Mouse (Mus musculus) embryonic facial prominence, embryonic 13.5 days (tissue): Measurements from ENCODE around the gene Pax8. TPM values are rescaled to one million over a fixed set of nuclear protein-coding genes. Genes with fewer than 3 reads are reported as not detected.

ENCODE experiments used
- ATAC-seq: fragments of 200-750 bp; cut with Nextera tagmentation; 2 replicates; pipeline ENCODE4 v1.8.0; 2017; ENCODE audit warnings: low read depth; ENCODE audit not compliant: insufficient number of reproducible peaks, insufficient read depth, low FRiP score, low TSS enrichment
- H3K27ac ChIP-seq: fragments of 300-500 bp; sonication (generic); 2 replicates; pipeline ENCODE4 v1.5.1; 2015; ENCODE audit warnings: moderate library complexity, mild to moderate bottlenecking, inconsistent platforms
- H3K27me3 ChIP-seq: fragments of 300-500 bp; sonication (generic); 2 replicates; pipeline ENCODE4 v1.6.1; 2015; ENCODE audit warnings: mild to moderate bottlenecking, inconsistent platforms
- H3K36me3 ChIP-seq: fragments of 300-500 bp; sonication (generic); 2 replicates; pipeline ENCODE4 v1.6.1; 2015; ENCODE audit warnings: mild to moderate bottlenecking, inconsistent platforms
- H3K4me1 ChIP-seq: fragments of 300-500 bp; sonication (generic); 2 replicates; pipeline ENCODE4 v1.6.1; 2015; ENCODE audit warnings: inconsistent platforms
- H3K4me2 ChIP-seq: fragments of 300-500 bp; sonication (generic); 2 replicates; pipeline ENCODE4 v1.6.1; 2015; ENCODE audit warnings: moderate library complexity, mild to moderate bottlenecking, inconsistent platforms
- H3K4me3 ChIP-seq: fragments of 300-500 bp; sonication (generic); 2 replicates; pipeline ENCODE4 v1.5.1; 2015; ENCODE audit warnings: mild to moderate bottlenecking, inconsistent platforms
- H3K9ac ChIP-seq: fragments of 300-500 bp; sonication (generic); 2 replicates; pipeline ENCODE4 v1.6.1; 2015; ENCODE audit warnings: mild to moderate bottlenecking, inconsistent platforms
- H3K9me3 ChIP-seq: fragments of 300-500 bp; sonication (generic); 2 replicates; pipeline ENCODE4 v1.6.1; 2016; ENCODE audit warnings: inconsistent platforms
- WGBS: fragments of 180-500 bp; shearing (Covaris S2); methylation state at CpG from one replicate; pipeline ENCODE4 v1.1.7; 2015; ENCODE audit warnings: mixed read lengths; 5-methylcytosine and 5-hydroxymethylcytosine counted together
- polyA plus RNA-seq: library from polyadenylated mRNA; unstranded; fragments of >200 nt; fragmentation: Nextera tagmentation; extraction: Ambion mirVana; gene quantifications from 2 replicates; pipeline ENCODE4 v1.2.1, GENCODE M21; 2015

Gene Pax8
- polyA plus RNA-seq = 0.34 TPM in 1 of 2 replicates, not detected in the other

DNA sequence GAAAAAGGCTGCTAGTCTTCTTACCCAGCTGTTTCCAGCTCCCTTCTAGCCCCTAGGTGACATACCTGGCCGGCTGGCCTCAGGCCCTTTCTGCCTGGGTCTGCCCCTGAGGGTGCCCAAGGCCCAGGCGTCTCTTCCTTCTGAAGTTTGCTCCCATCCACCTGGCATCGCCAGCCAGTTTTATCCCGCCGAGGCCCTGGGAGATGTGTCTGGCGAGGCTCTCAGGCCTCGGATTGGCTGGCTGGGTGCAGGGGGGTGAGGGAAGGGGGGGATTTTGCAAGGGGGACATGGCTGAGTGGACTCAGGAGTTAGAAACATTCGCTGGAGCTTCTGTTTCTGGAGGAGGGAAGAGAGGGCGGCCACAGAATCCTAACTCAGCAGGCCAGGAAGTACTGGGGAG lies at the start of gene Pax8:
Pax8 (minus strand) TSS at position 180 of the 400 bp plus-strand sequence.
- Histone ChIP-seq H3K27ac (no peak within 1 kb of the TSS), H3K9ac (no peak within 1 kb of the TSS), H3K27me3 (peaks cover 88% of the 10 kb centered on the region), H3K9me3 (no peaks in the 10 kb centered on the region), H3K4me2 (peak within 1 kb of the TSS; percentile 49), H3K36me3 (no peaks in the 10 kb centered on the region), H3K4me1 (peaks cover 8% of the 10 kb centered on the region), H3K4me3 (no peak within 1 kb of the TSS)
- 12% methylated on average over 9 of the region's 9 CpGs for WGBS
- ATAC-seq = no peak

DNA sequence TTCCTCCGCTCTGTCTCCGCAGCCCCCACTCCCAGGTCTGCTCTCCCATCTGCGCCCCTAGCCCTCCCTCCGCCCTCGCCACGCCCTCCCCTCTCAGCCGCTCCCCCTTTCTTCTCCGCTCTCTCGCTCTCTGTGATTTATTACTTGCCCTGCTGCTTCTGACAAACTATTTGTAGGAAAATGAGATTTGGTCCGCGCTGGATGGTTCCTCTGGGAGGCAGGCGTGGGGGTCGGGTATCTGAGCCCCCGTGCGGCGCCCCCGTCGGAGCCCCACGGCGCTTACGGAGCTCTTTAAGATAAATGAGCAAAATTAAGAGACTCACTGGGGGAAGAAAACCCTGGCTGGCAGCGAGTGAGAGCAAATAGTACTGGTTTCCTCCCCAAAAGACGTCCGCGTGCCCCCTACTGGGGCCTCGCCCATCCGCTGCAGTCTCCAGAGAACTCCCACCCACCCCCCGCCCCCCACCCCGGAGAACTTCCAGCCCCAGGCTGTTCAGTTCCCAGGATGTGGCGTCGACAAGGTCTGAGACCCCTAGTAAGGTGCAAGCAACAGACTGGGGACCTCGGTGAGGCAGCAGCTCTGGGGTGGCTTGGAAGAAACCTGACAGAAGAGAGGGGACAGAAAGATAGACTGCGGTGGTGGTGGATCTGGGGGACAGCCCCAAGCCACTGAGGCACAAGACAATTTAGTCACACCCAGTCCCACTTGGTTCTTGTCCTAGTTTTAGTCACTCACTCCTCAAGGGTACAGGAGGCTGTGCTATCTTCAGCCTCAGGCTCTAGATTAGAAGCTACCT lies 46.2 kb upstream of the Pax8 start:
- Histone ChIP-seq H3K36me3 (no peaks in the 10 kb centered on the region), H3K27me3 (0 out of 2 replicates have a peak, but pooled peaks cover 9% of the 10 kb centered on the region), H3K9ac (peak overlapping the region; percentile 72), H3K9me3 (no peaks in the 10 kb centered on the region), H3K4me2 (peak overlapping the region; percentile 78), H3K27ac (peak overlapping the region; percentile 82), H3K4me3 (peak overlapping the region; percentile 49), H3K4me1 (peaks cover 6% of the 10 kb centered on the region; the same call in 1 of the 2 replicates)
- under 1% methylated on average over 33 of the region's 33 CpGs for WGBS
- peak; percentile 84 for ATAC-seq

DNA sequence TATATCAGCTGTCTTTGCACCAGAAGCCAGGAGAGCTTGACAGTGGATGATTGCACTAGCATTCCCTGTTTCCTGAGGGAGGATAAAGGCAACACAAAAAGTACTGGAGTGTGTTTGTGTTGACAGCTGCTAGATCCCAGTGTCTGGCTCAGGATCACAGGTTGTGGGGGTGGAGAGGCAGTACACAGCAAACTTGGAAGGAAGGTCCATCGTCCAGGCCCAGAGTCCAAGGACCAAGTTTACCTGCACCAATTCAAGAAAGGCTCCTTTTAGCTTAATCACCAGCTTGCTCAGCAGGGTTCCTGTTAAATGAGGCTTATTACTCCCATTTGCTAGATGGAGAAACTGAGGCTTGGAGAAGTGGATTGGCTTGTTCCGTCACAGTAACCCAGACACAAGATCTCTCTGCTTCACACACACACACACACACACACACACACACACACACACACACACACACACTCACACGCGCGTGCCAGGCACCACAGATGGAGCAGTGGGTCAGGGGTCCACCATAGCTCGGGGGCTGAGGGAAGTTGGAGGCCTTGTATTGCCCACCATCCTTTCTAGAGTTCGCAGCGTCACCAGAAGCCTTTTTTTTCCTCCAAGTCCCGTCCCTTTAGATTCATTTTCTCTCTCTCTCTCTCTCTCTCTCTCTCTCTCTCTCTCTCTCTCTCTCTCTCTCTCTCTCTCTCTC lies 45.3 kb upstream of the Pax8 start:
- Histone ChIP-seq H3K4me3 (peak overlapping the region; percentile 49), H3K4me1 (peaks cover 6% of the 10 kb centered on the region; the same call in 1 of the 2 replicates), H3K27ac (no peak overlapping the region; the same call in 1 of the 2 replicates), H3K9me3 (no peaks in the 10 kb centered on the region), H3K27me3 (0 out of 2 replicates have a peak, but pooled peaks cover 9% of the 10 kb centered on the region), H3K4me2 (peak overlapping the region; percentile 78), H3K36me3 (no peaks in the 10 kb centered on the region), H3K9ac (peak overlapping the region; percentile 72)
- ATAC-seq = no peak
- 23% methylated on average over 9 of the region's 9 CpGs for WGBS

DNA sequence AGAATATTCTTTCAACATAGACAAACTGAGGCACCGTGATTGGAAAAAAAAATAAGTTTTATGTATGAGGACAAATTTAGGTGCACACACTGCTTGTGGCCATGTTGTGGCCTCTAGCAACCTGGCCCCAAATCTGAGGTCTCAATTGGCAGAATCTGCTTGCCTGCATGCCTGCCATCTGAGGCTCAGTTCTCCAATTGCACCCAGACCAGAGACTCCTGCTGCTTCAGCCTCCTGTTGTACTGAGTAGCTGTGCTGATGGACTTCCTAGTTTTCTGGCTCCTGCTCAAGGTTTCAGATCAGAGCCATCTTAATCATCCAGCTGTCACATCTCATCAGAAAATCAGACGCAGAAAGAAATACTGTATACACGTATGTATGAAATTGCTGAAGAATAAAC lies 41.5 kb upstream of the Pax8 start:
- H3K4me2 ChIP-seq = no peak overlapping the region

DNA sequence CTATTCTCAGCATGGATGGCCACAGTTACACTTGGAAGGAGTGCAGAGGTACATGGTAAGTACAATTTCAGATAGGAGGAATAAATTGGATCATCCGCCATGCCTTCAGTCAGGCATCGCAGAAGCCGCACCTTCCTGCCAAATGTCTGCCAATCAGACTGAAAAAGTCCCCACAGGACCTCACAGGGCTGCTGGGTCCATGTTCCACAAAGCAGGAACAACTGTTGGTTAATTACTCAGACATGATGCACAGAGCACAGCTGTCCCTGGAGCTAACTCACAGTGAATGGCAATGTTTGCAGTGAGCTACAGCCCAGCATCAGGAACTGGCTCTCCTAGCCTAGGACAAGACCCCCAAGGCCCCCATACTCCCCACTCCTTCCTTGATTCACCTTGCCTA lies 32.0 kb upstream of the Pax8 start:
- H3K4me1 ChIP-seq = no peaks in the 10 kb centered on the region
- H3K4me2 ChIP-seq = no peak overlapping the region
- ATAC-seq = no peak
- no peaks in the 10 kb centered on the region for H3K27me3 ChIP-seq
- no peak overlapping the region for H3K4me3 ChIP-seq
- no peaks in the 10 kb centered on the region for H3K9me3 ChIP-seq
- 88% methylated on average over 3 of the region's 3 CpGs for WGBS
- no peaks in the 10 kb centered on the region for H3K36me3 ChIP-seq
- H3K9ac ChIP-seq = no peak overlapping the region
- H3K27ac ChIP-seq = no peak overlapping the region

More for the DNA sequence above, 41.5 kb upstream of the Pax8 start:
- no peak overlapping the region for H3K9ac ChIP-seq
- no peaks in the 10 kb centered on the region for H3K36me3 ChIP-seq
- WGBS = 72% methylated on average over 3 of the region's 3 CpGs
- no peak overlapping the region for H3K4me3 ChIP-seq
- ATAC-seq = no peak
- H3K9me3 ChIP-seq = no peaks in the 10 kb centered on the region
- H3K4me1 ChIP-seq = peaks cover 3% of the 10 kb centered on the region; the same call in 1 of the 2 replicates
- H3K27me3 ChIP-seq = 0 out of 2 replicates have a peak, but pooled peaks cover 9% of the 10 kb centered on the region
- H3K27ac ChIP-seq = no peak overlapping the region

DNA sequence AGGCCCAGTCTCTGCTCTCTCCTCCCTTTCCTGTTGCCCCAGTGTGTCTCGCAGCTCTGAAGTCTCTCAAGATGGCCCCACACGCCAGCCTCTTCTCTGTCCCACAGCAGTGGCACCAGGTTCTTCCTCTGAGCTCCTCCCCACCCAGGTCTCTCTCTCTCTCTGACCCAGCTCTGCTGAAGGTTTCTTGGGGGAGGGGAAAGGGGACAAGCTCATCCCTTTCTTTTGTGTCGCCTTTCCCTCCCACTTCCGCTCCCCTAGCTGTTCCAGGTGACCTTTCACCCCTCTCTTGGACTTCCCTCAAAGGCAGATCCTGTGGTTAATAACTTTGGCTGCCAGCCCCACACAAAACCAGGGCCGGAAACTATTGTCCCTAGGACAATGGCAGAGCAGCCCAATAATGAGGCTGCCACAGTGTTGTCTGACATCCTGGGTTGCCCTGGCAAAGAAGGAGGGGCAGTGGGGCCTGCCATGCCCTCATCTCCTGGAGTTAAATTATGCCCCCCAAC lies 27.6 kb upstream of the Pax8 start:
- Histone ChIP-seq H3K9ac (no peak overlapping the region), H3K36me3 (no peaks in the 10 kb centered on the region), H3K4me3 (no peak overlapping the region), H3K9me3 (no peaks in the 10 kb centered on the region), H3K4me2 (no peak overlapping the region), H3K4me1 (no peaks in the 10 kb centered on the region), H3K27ac (no peak overlapping the region), H3K27me3 (no peaks in the 10 kb centered on the region)
- no peak for ATAC-seq
- 39% methylated on average over 5 of the region's 5 CpGs for WGBS

DNA sequence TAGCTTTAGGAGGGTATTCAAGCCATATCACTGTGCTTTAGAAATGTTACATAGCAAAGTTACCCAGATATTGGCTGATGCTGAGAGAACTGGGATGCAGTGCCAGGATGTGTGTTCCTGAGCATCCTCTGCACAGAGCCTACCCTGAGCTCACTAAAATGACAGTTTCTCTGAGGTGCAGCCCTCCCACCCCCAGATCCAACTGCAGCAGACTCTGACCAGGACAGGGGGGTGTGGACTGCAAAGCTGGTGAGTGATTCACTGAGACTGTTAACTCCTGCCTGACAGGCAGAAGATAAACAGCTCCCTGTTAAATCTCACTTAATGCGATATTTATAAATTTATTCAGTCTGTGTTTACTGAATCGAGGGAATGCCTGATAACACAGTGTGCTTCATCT lies 25.5 kb upstream of the Pax8 start:
- Histone ChIP-seq H3K9me3 (no peaks in the 10 kb centered on the region), H3K4me3 (no peak overlapping the region), H3K27me3 (no peaks in the 10 kb centered on the region), H3K9ac (no peak overlapping the region), H3K4me1 (no peaks in the 10 kb centered on the region), H3K4me2 (no peak overlapping the region), H3K36me3 (no peaks in the 10 kb centered on the region), H3K27ac (no peak overlapping the region)
- 74% methylated on average over 2 of the region's 2 CpGs for WGBS
- ATAC-seq = no peak

DNA sequence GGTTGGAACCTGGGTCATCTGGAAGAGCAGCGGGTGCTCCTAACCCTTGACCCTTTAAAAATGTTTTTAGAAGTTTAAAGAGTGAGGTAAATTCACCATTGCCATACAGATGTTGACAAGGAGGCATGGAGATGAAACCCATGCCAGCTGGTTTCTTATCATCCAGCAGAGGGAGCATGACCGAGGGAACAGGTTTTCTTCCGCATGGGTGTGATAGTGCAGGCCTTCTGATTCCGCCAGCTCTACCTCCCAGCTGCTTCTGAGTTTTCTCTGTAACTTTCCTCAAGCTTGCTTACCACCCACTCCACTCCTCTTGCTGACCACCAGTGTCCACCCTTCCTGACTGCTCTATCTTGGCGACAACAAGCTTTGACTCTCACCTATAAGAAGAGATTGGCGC lies 15.2 kb upstream of the Pax8 start:
- no peaks in the 10 kb centered on the region for H3K9me3 ChIP-seq
- no peak overlapping the region for H3K27ac ChIP-seq
- H3K9ac ChIP-seq = no peak overlapping the region
- H3K4me3 ChIP-seq = no peak overlapping the region
- no peaks in the 10 kb centered on the region for H3K36me3 ChIP-seq
- no peaks in the 10 kb centered on the region for H3K27me3 ChIP-seq
- no peaks in the 10 kb centered on the region for H3K4me1 ChIP-seq
- no peak overlapping the region for H3K4me2 ChIP-seq
- 38% methylated on average over 6 of the region's 6 CpGs for WGBS
- no peak for ATAC-seq

DNA sequence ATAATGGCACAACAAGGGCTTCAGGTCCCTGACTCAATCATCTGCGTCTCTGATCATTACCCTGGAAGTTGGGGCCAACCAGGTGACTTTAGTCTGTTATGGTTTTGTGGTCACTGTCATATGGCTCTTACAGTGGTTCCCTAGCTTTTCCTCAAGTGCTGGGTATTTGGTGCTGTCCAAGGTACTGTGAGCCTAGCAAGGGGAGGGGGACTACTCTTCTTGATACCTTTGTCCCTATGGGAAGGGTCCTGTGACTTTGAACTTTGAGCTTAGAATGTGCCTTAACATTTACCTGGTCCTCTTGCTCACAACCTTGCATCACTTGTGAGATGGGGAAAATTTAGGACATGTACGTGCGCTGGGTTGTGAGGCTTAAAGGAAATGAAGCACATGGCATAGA lies 13.3 kb upstream of the Pax8 start:
- WGBS = 62% methylated on average over 3 of the region's 3 CpGs
- no peaks in the 10 kb centered on the region for H3K4me1 ChIP-seq

DNA sequence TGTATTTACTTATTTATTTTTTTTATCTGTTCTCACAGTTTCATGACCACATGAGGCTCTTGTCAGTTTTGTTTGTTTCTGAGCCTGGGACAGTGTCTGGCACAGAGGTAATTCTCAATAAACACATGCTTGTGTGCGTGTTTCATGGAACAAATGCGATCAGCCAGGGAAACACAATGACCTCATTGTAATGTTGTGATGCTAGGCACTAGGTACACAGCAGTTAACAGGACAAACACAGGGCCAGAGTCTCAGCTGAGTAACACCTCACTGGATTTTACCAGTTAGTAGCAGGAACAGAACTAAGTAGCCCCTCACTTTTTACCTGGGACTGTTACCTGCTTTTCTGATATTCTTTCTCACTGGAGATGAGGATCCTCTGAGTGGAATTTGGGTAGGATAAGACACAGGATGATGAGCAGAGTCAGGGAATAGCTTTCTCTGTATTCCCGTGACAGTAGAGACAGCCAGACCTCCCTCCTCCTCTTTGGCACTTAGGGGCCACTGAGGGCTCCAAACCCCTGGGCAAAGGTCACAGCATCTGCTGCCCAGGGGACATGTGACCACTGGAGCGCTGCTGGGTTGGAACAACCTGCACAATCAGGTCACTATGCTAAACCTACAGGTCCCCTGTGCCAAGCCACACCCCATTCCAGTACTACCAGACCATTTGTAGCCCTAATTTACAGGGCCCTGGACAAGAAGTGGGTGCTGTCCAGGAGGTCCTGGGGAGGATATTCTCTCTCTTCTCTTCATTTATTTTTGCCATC lies 11.8 kb upstream of the Pax8 start:
- H3K9ac ChIP-seq = no peak overlapping the region
- WGBS = 52% methylated on average over 4 of the region's 4 CpGs

More for the DNA sequence above, 13.3 kb upstream of the Pax8 start:
- no peak overlapping the region for H3K4me3 ChIP-seq
- H3K36me3 ChIP-seq = no peaks in the 10 kb centered on the region
- H3K9me3 ChIP-seq = no peaks in the 10 kb centered on the region
- no peak overlapping the region for H3K27ac ChIP-seq
- no peak for ATAC-seq
- H3K9ac ChIP-seq = no peak overlapping the region
- H3K4me2 ChIP-seq = no peak overlapping the region
- H3K27me3 ChIP-seq = no peaks in the 10 kb centered on the region

DNA sequence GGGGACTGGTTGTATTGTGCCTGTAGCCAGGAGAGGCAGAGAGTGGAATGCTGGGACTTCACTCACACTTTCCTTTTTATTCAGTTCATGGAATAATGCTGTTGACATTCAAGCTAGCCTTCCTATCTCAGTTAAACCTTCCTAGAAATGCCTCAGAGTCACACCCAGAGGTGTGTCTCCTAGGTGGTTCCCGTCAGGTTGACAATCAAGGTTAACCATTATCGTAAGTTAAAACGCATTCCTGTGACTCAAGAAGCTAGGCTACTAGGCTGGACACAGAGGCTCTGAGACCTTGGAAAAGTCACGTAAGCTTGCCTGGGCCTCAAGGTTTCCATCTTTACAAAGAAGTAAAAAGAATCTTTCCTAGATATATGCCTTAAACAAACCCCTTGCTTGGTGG lies 10.0 kb upstream of the Pax8 start:
- no peak for ATAC-seq
- 89% methylated on average over 4 of the region's 4 CpGs for WGBS
- H3K4me2 ChIP-seq = no peak overlapping the region
- no peaks in the 10 kb centered on the region for H3K9me3 ChIP-seq
- H3K4me3 ChIP-seq = no peak overlapping the region
- no peak overlapping the region for H3K27ac ChIP-seq
- no peaks in the 10 kb centered on the region for H3K36me3 ChIP-seq
- H3K9ac ChIP-seq = no peak overlapping the region
- 0 out of 2 replicates have a peak, but pooled peaks cover 4% of the 10 kb centered on the region for H3K27me3 ChIP-seq
- no peaks in the 10 kb centered on the region for H3K4me1 ChIP-seq

More for the DNA sequence above, 11.8 kb upstream of the Pax8 start:
- H3K27me3 ChIP-seq = no peaks in the 10 kb centered on the region
- no peaks in the 10 kb centered on the region for H3K36me3 ChIP-seq
- no peak for ATAC-seq
- H3K4me1 ChIP-seq = no peaks in the 10 kb centered on the region
- H3K9me3 ChIP-seq = no peaks in the 10 kb centered on the region
- no peak overlapping the region for H3K27ac ChIP-seq
- H3K4me3 ChIP-seq = no peak overlapping the region
- no peak overlapping the region for H3K4me2 ChIP-seq
